Mouse (Mus musculus): Measurements from ENCODE around the gene Asphd1. TPM values are rescaled to one million over a fixed set of nuclear protein-coding genes. Genes with fewer than 3 reads are reported as not detected.
"Not testable (repeated sequence)": the region's sequence is repeated elsewhere in the genome, so short reads cannot be mapped to it uniquely, and the experiment has no call there.

Gene Asphd1
- polyA plus RNA-seq, 1 experiment from 2014 or later = 6.5 TPM

- Histone ChIP-seq H3K4me3 (replicated peaks; ENCODE audit: low read depth, low read length) (no peak overlapping the region), H3K27ac (replicated peaks; ENCODE audit: low read depth, low read length) (no peak overlapping the region), H3K36me3 (ENCODE audit: control insufficient read depth, insufficient read depth, low read length) (no peaks in the 10 kb centered on the region), H3K4me1 (ENCODE audit: control insufficient read depth, insufficient read depth, low read length) (peaks cover 10% of the 10 kb centered on the region; the same call in 1 of the 2 replicates), H3K4me2 (ENCODE audit: low read length) (peak overlapping the region; percentile 3; the same call in 1 of the 2 replicates), H3K9me3 (ENCODE audit: control insufficient read depth, low read length) (no peaks in the 10 kb centered on the region), H3K9ac (replicated peaks; ENCODE audit: low read length) (no peak overlapping the region), H3K27me3 (ENCODE audit: control insufficient read depth, insufficient read depth, low read length) (no peaks in the 10 kb centered on the region)
- DNase-seq (no peak), ATAC-seq (ENCODE audit: low FRiP score, low TSS enrichment) (no peak)
- 79% methylated on average over 2 of the region's 2 CpGs for WGBS
Observed at GRCm38 (mm10) chr7:126921563-126921962, 27.8 kb downstream of the Asphd1 start.

DNA sequence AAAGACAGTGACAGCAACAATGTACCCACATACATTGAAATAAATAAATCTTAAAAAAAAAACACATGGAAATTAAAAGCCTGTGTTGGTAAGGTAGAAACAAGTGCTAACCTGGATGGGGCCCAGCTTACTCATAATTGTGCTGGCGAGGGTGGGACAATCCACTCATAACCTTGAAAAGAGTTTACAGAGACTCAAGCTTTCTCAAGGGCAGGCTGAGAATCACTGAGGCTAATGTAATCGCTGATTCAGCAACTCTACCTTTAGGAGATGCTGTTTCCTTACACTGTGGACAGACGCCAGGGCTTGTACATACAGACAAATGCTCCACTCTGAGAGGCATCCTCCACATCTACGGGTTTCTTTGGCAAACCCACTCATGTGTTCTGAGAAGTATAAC lies 29.4 kb downstream of the Asphd1 start:
- H3K4me1 ChIP-seq (ENCODE audit: control insufficient read depth, insufficient read depth, low read length) = peaks cover 10% of the 10 kb centered on the region; the same call in 1 of the 2 replicates
- DNase-seq = no peak
- no peak overlapping the region for H3K4me2 ChIP-seq (ENCODE audit: low read length)
- no peaks in the 10 kb centered on the region for H3K9me3 ChIP-seq (ENCODE audit: control insufficient read depth, low read length)
- no peak overlapping the region for H3K27ac ChIP-seq (replicated peaks; ENCODE audit: low read depth, low read length)
- H3K4me3 ChIP-seq (replicated peaks; ENCODE audit: low read depth, low read length) = no peak overlapping the region
- H3K36me3 ChIP-seq (ENCODE audit: control insufficient read depth, insufficient read depth, low read length) = no peaks in the 10 kb centered on the region
- no peaks in the 10 kb centered on the region for H3K27me3 ChIP-seq (ENCODE audit: control insufficient read depth, insufficient read depth, low read length)
- ATAC-seq (ENCODE audit: low FRiP score, low TSS enrichment) = no peak
- H3K9ac ChIP-seq (replicated peaks; ENCODE audit: low read length) = no peak overlapping the region
- WGBS = 87% methylated on average over 4 of the region's 4 CpGs

GRCm38 (mm10) chr7:126918356-126918755 lies 31.0 kb downstream of the Asphd1 start:
- not testable (repeated sequence) for ATAC-seq (ENCODE audit: low FRiP score, low TSS enrichment); H3K36me3 ChIP-seq (ENCODE audit: control insufficient read depth, insufficient read depth, low read length); DNase-seq; H3K27ac ChIP-seq (replicated peaks; ENCODE audit: low read depth, low read length); H3K9ac ChIP-seq (replicated peaks; ENCODE audit: low read length); H3K4me1 ChIP-seq (ENCODE audit: control insufficient read depth, insufficient read depth, low read length); H3K9me3 ChIP-seq (ENCODE audit: control insufficient read depth, low read length); H3K27me3 ChIP-seq (ENCODE audit: control insufficient read depth, insufficient read depth, low read length); H3K4me2 ChIP-seq (ENCODE audit: low read length); H3K4me3 ChIP-seq (replicated peaks; ENCODE audit: low read depth, low read length)
- WGBS = 65% methylated on average over 4 of the region's 4 CpGs

- Histone ChIP-seq H3K27ac (replicated peaks; ENCODE audit: low read depth, low read length) (no peak overlapping the region), H3K4me2 (ENCODE audit: low read length) (no peak overlapping the region), H3K36me3 (ENCODE audit: control insufficient read depth, insufficient read depth, low read length) (no peaks in the 10 kb centered on the region), H3K9ac (replicated peaks; ENCODE audit: low read length) (no peak overlapping the region), H3K27me3 (ENCODE audit: control insufficient read depth, insufficient read depth, low read length) (no peaks in the 10 kb centered on the region), H3K4me1 (ENCODE audit: control insufficient read depth, insufficient read depth, low read length) (no peaks in the 10 kb centered on the region), H3K9me3 (ENCODE audit: control insufficient read depth, low read length) (no peaks in the 10 kb centered on the region), H3K4me3 (replicated peaks; ENCODE audit: low read depth, low read length) (no peak overlapping the region)
- ATAC-seq (ENCODE audit: low FRiP score, low TSS enrichment) (no peak), DNase-seq (no peak)
- WGBS = 94% methylated on average over 3 of the region's 3 CpGs
Observed at GRCm38 (mm10) chr7:126914844-126915243, 34.5 kb downstream of the Asphd1 start.

DNA sequence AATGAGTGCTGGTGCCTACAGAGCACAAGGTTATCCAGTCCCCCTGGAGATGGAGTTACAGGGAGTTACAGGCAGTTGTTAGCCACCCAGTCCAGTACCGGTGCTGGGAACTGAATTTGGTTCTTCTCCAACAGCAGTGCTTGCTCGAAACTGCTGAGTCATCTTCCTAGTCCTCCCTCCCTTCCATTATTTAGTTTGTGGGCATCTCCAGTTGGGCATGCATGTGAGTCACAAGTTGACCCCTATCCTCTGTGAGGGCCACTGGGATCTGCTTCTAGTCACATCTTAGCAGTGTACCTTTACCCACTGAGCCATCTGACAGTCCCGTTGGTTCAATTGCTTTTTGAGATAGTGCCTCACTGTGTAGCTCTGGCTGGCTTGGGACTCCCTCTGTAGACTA lies 43.8 kb downstream of the Asphd1 start:
- DNase-seq (no peak), ATAC-seq (ENCODE audit: low FRiP score, low TSS enrichment) (no peak)
- no peaks in the 10 kb centered on the region for H3K9me3 ChIP-seq (ENCODE audit: control insufficient read depth, low read length)
- H3K27me3 ChIP-seq (ENCODE audit: control insufficient read depth, insufficient read depth, low read length) = no peaks in the 10 kb centered on the region
- no peak overlapping the region for H3K4me2 ChIP-seq (ENCODE audit: low read length)
- no peak overlapping the region for H3K4me3 ChIP-seq (replicated peaks; ENCODE audit: low read depth, low read length)
- H3K36me3 ChIP-seq (ENCODE audit: control insufficient read depth, insufficient read depth, low read length) = no peaks in the 10 kb centered on the region
- 90% methylated on average over 3 of the region's 3 CpGs for WGBS
- H3K4me1 ChIP-seq (ENCODE audit: control insufficient read depth, insufficient read depth, low read length) = no peaks in the 10 kb centered on the region
- H3K9ac ChIP-seq (replicated peaks; ENCODE audit: low read length) = no peak overlapping the region
- H3K27ac ChIP-seq (replicated peaks; ENCODE audit: low read depth, low read length) = no peak overlapping the region

- DNase-seq; H3K9ac ChIP-seq (replicated peaks; ENCODE audit: low read length): not testable (repeated sequence)
Observed at GRCm38 (mm10) chr7:126899781-126900180, 49.6 kb downstream of the Asphd1 start.

GRCm38 (mm10) chr7:126898102-126898990 lies 51.0 kb downstream of the Asphd1 start:
- Histone ChIP-seq H3K9ac (replicated peaks; ENCODE audit: low read length) (peak overlapping the region; percentile 85), H3K4me2 (ENCODE audit: low read length) (peak overlapping the region; percentile 84), H3K27ac (replicated peaks; ENCODE audit: low read depth, low read length) (peak overlapping the region; percentile 91), H3K36me3 (ENCODE audit: control insufficient read depth, insufficient read depth, low read length) (no peaks in the 10 kb centered on the region), H3K27me3 (ENCODE audit: control insufficient read depth, insufficient read depth, low read length) (no peaks in the 10 kb centered on the region), H3K9me3 (ENCODE audit: control insufficient read depth, low read length) (no peaks in the 10 kb centered on the region), H3K4me3 (replicated peaks; ENCODE audit: low read depth, low read length) (peak overlapping the region; percentile 65), H3K4me1 (ENCODE audit: control insufficient read depth, insufficient read depth, low read length) (peaks cover 14% of the 10 kb centered on the region)
- ATAC-seq (ENCODE audit: low FRiP score, low TSS enrichment) = peak; percentile 91
- 12% methylated on average over 37 of the region's 37 CpGs for WGBS
- DNase-seq = peak; percentile 98

More at GRCm38 (mm10) chr7:126899781-126900180, 49.6 kb downstream of the Asphd1 start:
- H3K36me3 ChIP-seq (ENCODE audit: control insufficient read depth, insufficient read depth, low read length); H3K27ac ChIP-seq (replicated peaks; ENCODE audit: low read depth, low read length); H3K9me3 ChIP-seq (ENCODE audit: control insufficient read depth, low read length); ATAC-seq (ENCODE audit: low FRiP score, low TSS enrichment); H3K4me3 ChIP-seq (replicated peaks; ENCODE audit: low read depth, low read length); H3K4me2 ChIP-seq (ENCODE audit: low read length); H3K27me3 ChIP-seq (ENCODE audit: control insufficient read depth, insufficient read depth, low read length): not testable (repeated sequence)
- H3K4me1 ChIP-seq (ENCODE audit: control insufficient read depth, insufficient read depth, low read length) = peaks cover 14% of the 10 kb centered on the region
- WGBS = 88% methylated on average over 7 of the region's 9 CpGs

DNA sequence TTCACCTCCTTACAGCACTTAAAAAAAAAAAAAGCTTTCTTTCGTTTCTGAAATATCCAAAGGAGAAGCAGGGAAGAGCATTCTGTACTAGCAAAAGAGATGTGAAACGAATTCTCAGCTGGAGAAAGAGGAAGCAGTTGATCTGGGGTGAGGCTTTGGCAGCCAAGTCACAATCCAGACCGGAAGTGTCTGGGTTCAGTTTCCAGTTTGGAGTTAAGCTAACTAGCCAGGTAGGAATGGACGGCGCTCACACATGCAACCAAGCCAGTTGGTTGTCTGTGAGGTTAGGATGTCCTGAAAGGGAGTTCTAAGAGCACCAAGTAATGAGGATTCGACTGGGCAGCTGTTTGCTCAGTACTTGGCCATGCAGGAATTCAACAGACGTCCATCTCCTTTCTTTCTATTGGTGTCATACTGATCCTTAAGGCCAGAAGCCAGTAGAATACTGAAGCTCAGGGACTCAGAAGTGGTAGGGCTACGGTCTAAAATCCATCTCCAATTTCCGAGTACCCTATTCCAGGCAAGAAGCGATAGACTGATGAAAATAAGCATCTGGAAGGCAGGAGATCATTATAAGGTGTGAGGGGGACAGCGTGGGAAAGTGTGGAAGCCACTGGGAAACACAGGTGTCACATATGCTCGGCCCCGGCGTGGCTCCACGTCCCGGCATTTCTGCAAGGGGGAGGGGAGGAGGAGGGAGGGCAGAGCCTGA lies 51.8 kb downstream of the Asphd1 start:
- no peaks in the 10 kb centered on the region for H3K9me3 ChIP-seq (ENCODE audit: control insufficient read depth, low read length)
- DNase-seq (no peak), ATAC-seq (ENCODE audit: low FRiP score, low TSS enrichment) (peak; percentile 75)
- H3K4me3 ChIP-seq (replicated peaks; ENCODE audit: low read depth, low read length) = peak overlapping the region; percentile 65
- H3K27me3 ChIP-seq (ENCODE audit: control insufficient read depth, insufficient read depth, low read length) = no peaks in the 10 kb centered on the region
- H3K4me1 ChIP-seq (ENCODE audit: control insufficient read depth, insufficient read depth, low read length) = peaks cover 14% of the 10 kb centered on the region
- H3K9ac ChIP-seq (replicated peaks; ENCODE audit: low read length) = peak overlapping the region; percentile 85
- 24% methylated on average over 16 of the region's 16 CpGs for WGBS
- H3K4me2 ChIP-seq (ENCODE audit: low read length) = peak overlapping the region; percentile 84
- H3K27ac ChIP-seq (replicated peaks; ENCODE audit: low read depth, low read length) = peak overlapping the region; percentile 91
- H3K36me3 ChIP-seq (ENCODE audit: control insufficient read depth, insufficient read depth, low read length) = no peaks in the 10 kb centered on the region

Data from midbrain, embryonic 14.5 days (tissue).